Comparison of ENCODE assay signal across 44 mouse cellular contexts in genomic region chr2:143973161-143973560, GRCm38 (mm10). TPM values are rescaled to one million over a fixed set of nuclear protein-coding genes. Genes with fewer than 3 reads are reported as not detected.
A peak's percentile ranks its signal among the peaks of the same experiment; 100 is the strongest.
DNase-seq lines count a peak whose midpoint lies in the region; ATAC-seq and TF ChIP-seq lines count a peak whose summit lies in the region.
"Had no signal": no experiment of that assay in that cellular context is flagged by ENCODE, and none has a peak within 500 bp of the region (broad histone marks: within the 10 kb centered on the region; RNA-seq: fewer than 3 reads in every experiment).

No protein-coding gene starts in this region.

- no peak overlapping the region for H3K4me2 ChIP-seq in hindbrain, embryonic 12.5 days (replicated peaks)
- H3K4me2 ChIP-seq: heart, embryonic 13.5 days; kidney, embryonic 15.5 days; limb, embryonic 15.5 days; liver, embryonic 13.5 days; midbrain, embryonic 15.5 days had no signal

- H3K27ac ChIP-seq in layer of hippocampus, adult 2 months: no peak overlapping the region
- H3K27ac ChIP-seq in hindbrain, embryonic 12.5 days: no peak overlapping the region
- H3K27ac ChIP-seq: heart, adult 2 months; heart, embryonic 13.5 days; hindbrain, embryonic 10.5 days; kidney, embryonic 15.5 days; limb, embryonic 10.5 days; limb, embryonic 15.5 days; liver, embryonic 13.5 days; midbrain, embryonic 10.5 days; midbrain, embryonic 15.5 days had no signal

- H3K9me3 ChIP-seq in hindbrain, embryonic 12.5 days (replicated peaks): no peaks in the 10 kb centered on the region
- H3K9me3 ChIP-seq: heart, embryonic 13.5 days; hindbrain, embryonic 10.5 days; kidney, embryonic 15.5 days; limb, embryonic 10.5 days; limb, embryonic 15.5 days; liver, embryonic 13.5 days; midbrain, embryonic 10.5 days; midbrain, embryonic 15.5 days had no signal

- H3K4me1 ChIP-seq in hindbrain, embryonic 12.5 days: no peaks in the 10 kb centered on the region
- H3K4me1 ChIP-seq: hindbrain, embryonic 10.5 days; kidney, embryonic 15.5 days; limb, embryonic 10.5 days; midbrain, embryonic 10.5 days; midbrain, embryonic 15.5 days had no signal

- DNase-seq in adrenal gland, postnatal 14 days: peak; percentile 24
- no peak for DNase-seq in adrenal gland, postnatal 10 days
- DNase-seq in left cerebral cortex, postnatal 4 days: peak; percentile 33
- no peak for DNase-seq in left cerebral cortex, postnatal 25 days (ENCODE audit: low spot score in 2 of 2)
- peak; percentile 58 to 62 for DNase-seq in cerebellum, postnatal 10 days
- DNase-seq in layer of hippocampus, adult 2 months (ENCODE audit: low spot score in 2 of 2): no peak
- DNase-seq in thymus, adult 18-20 months: no peak
- DNase-seq: adrenal gland, adult 2 months; heart, postnatal 10 days; kidney, adult 18-20 months; kidney, postnatal 36 days; liver, embryonic 13.5 days; lung, adult 2 months; lung, postnatal 10 days; spleen, adult 18-20 months; thymus, adult 2 months; thymus, postnatal 36 days had no signal

- no peaks in the 10 kb centered on the region for H3K27me3 ChIP-seq in hindbrain, embryonic 12.5 days
- H3K27me3 ChIP-seq: CH12.LX; heart, embryonic 13.5 days; kidney, embryonic 15.5 days; limb, embryonic 15.5 days; liver, embryonic 13.5 days; midbrain, embryonic 15.5 days had no signal

- intact Hi-C loops in left cerebral cortex, postnatal 4 days (cut with DNase I): loop anchor here (10.0 kb wide), 1 partner anchor 108 kb away; the partner anchor contains the start of gene Bfsp1
- intact Hi-C loops in left cerebral cortex, postnatal 25 days (cut with DNase I): no loop called here

- WGBS in hindbrain, embryonic 12.5 days: 95% methylated on average over 7 of the region's 7 CpGs

- peaks cover 26% of the 10 kb centered on the region for H3K36me3 ChIP-seq in hindbrain, embryonic 12.5 days
- H3K36me3 ChIP-seq: midbrain, embryonic 15.5 days had no signal

- H3K9ac ChIP-seq in hindbrain, embryonic 12.5 days: no peak overlapping the region
- H3K9ac ChIP-seq: heart, embryonic 13.5 days; kidney, embryonic 15.5 days; limb, embryonic 15.5 days; liver, embryonic 13.5 days; midbrain, embryonic 15.5 days had no signal

- H3K4me3 ChIP-seq in layer of hippocampus, adult 2 months: no peak overlapping the region
- H3K4me3 ChIP-seq in hindbrain, embryonic 12.5 days: no peak overlapping the region
- H3K4me3 ChIP-seq: erythroblast, embryonic 14.5 days; heart, adult 2 months; heart, embryonic 13.5 days; hindbrain, embryonic 10.5 days; kidney, embryonic 15.5 days; limb, embryonic 10.5 days; limb, embryonic 15.5 days; liver, embryonic 13.5 days; midbrain, embryonic 10.5 days; midbrain, embryonic 15.5 days had no signal

- TF ChIP-seq CTCF in layer of hippocampus, adult 2 months (conservative IDR thresholded peaks at IDR 0.05): no peak

- no peak for ATAC-seq in hindbrain, embryonic 12.5 days (ENCODE audit: low FRiP score)
- ATAC-seq: activated CD4-positive, CD25-positive, alpha-beta regulatory T cell, adult 4 months; forebrain, embryonic 14.5 days; hindbrain, embryonic 16.5 days; midbrain, embryonic 15.5 days had no signal

RNA-seq across cellular contexts. Expression of gene Rrbp1, which starts 37.9 kb away (rescaled TPM):
- 174 and 205 TPM in 2 replicates for total RNA-seq in adrenal gland, postnatal 14 days (2021)
- total RNA-seq in adrenal gland, postnatal 10 days (2021): 100 to 1,000 TPM; 189 to 196 TPM
- 10 to 100 TPM; 82.5 to 83.9 TPM for total RNA-seq in left cerebral cortex, postnatal 4 days (2021)
- total RNA-seq in left cerebral cortex, postnatal 25 days (2021): 10 to 100 TPM; 54.3 to 74.0 TPM
- 10 to 100 TPM; 52.6 to 56.3 TPM for total RNA-seq in layer of hippocampus, adult 2 months (2021)
- polyA plus RNA-seq in hindbrain, embryonic 12.5 days (2016; fragmentation: Nextera tagmentation; extraction: Ambion mirVana): 60.7 and 61.6 TPM in 2 replicates

RNA-seq across cellular contexts. Expression of gene Dstn, which starts 58.0 kb away (rescaled TPM):
- total RNA-seq in adrenal gland, postnatal 14 days (2021): 194 and 201 TPM in 2 replicates
- 100 to 1,000 TPM; 175 to 191 TPM for total RNA-seq in adrenal gland, postnatal 10 days (2021)
- total RNA-seq in left cerebral cortex, postnatal 4 days (2021): 100 to 1,000 TPM; 275 to 292 TPM
- 100 to 1,000 TPM; 171 to 186 TPM for total RNA-seq in left cerebral cortex, postnatal 25 days (2021)
- total RNA-seq in layer of hippocampus, adult 2 months (2021): 100 to 1,000 TPM; 188 to 189 TPM
- 376 and 396 TPM in 2 replicates for polyA plus RNA-seq in hindbrain, embryonic 12.5 days (2016; fragmentation: Nextera tagmentation; extraction: Ambion mirVana)

RNA-seq across cellular contexts. Expression of gene Banf2, which starts 59.7 kb away (rescaled TPM):
- total RNA-seq in adrenal gland, postnatal 14 days (2021): not detected in 2 replicates
- total RNA-seq in adrenal gland, postnatal 10 days (2021): not detected
- total RNA-seq in left cerebral cortex, postnatal 4 days (2021): not detected
- total RNA-seq in left cerebral cortex, postnatal 25 days (2021): not detected
- not detected for total RNA-seq in layer of hippocampus, adult 2 months (2021)
- polyA plus RNA-seq in hindbrain, embryonic 12.5 days (2016; fragmentation: Nextera tagmentation; extraction: Ambion mirVana): not detected in 2 replicates
- total RNA-seq: adrenal gland, adult 2 months; CH12.LX; ES-E14; gastrocnemius, postnatal 36 days; heart, adult 2 months; heart, postnatal 10 days; layer of hippocampus, adult 8-10 months; layer of hippocampus, postnatal 25 days; left cerebral cortex, adult 8-10 months; megakaryocyte progenitor cell, adult 5-6 weeks; neutrophil, adult 5-6 weeks had no signal
- polyA plus RNA-seq: activated CD4-positive, CD25-positive, alpha-beta regulatory T cell, adult 4 months; adrenal gland, adult 2 months; C2C12; cortical plate, adult 2 months; embryonic facial prominence, embryonic 14.5 days; erythroblast, embryonic 14.5 days; forebrain, embryonic 14.5 days; heart, adult 2 months; heart, embryonic 13.5 days; hindbrain, embryonic 10.5 days; hindbrain, embryonic 16.5 days; intestine, embryonic 14.5 days; kidney, embryonic 15.5 days; limb, embryonic 10.5 days; limb, embryonic 15.5 days; liver, embryonic 13.5 days; lung, adult 2 months; midbrain, embryonic 10.5 days; midbrain, embryonic 15.5 days; neural tube, embryonic 11.5 days; stomach, embryonic 16.5 days; thymus, adult 2 months had no signal

Comparison
In these comparisons a context has a peak if more than half of its experiments do, and no peak if none do; other contexts are left out.
1. DNase-seq: peak in adrenal gland, postnatal 14 days (single experiment), left cerebral cortex, postnatal 4 days (single experiment) and cerebellum, postnatal 10 days (2 of 2); none in adrenal gland, postnatal 10 days (single experiment), left cerebral cortex, postnatal 25 days (0 of 2), layer of hippocampus, adult 2 months (0 of 2) and thymus, adult 18-20 months (0 of 2).